Mouse (Mus musculus): ENCODE results near the gene Gm29666. TPM values are rescaled to one million over a fixed set of nuclear protein-coding genes. Genes with fewer than 3 reads are reported as not detected.

The Gm29666 gene
- total and polyA plus RNA-seq, 3 experiments, result 0.36 to 0.42 TPM; not detected in 1

DNA sequence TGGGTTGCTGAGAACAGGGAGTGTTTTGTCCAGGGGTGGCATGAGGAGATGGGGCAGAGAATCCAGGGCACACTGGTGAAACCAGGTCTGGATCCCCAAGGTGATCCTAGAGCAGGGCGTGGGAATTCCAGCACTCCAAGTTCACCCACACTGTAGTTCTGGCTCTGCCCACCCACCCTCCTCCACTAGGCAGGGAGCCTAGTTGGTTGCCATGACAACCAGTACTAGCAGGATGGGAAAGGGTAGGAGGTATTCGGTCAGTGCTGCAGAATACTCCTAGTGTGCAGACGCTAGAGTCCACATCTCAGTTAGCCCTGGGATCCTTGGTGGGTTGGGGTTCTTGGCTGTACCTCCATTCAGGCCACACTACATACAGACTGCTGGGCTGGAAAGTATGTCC lies 38.0 kb upstream of the Gm29666 start:
- Histone ChIP-seq H3K4me1 (ENCODE audit: control insufficient read depth in 1 of 2, insufficient read depth in 2 of 2, low read length in 2 of 2) (no peaks in the 10 kb centered on the region), H3K27ac (ENCODE audit: control insufficient read depth, low read depth, low read length) (no peak overlapping the region), H3K4me3 (ENCODE audit: control insufficient read depth in 1 of 2, insufficient read depth in 1 of 2, low read depth in 2 of 2, low read length in 2 of 2) (no peak overlapping the region), H3K36me3 (ENCODE audit: control insufficient read depth in 1 of 2, insufficient read depth in 2 of 2, low read length in 2 of 2) (no peaks in the 10 kb centered on the region), H3K9me3 (replicated peaks; ENCODE audit: insufficient read depth, low read length) (no peaks in the 10 kb centered on the region), H3K27me3 (ENCODE audit: control insufficient read depth in 1 of 2, insufficient read depth in 2 of 2, low read length in 2 of 2) (no peaks in the 10 kb centered on the region), H3K9ac (ENCODE audit: control insufficient read depth, low read depth, low read length, poor library complexity, severe bottlenecking) (no peak overlapping the region), H3K79me2 (ENCODE audit: control insufficient read depth, insufficient read depth, low read length, poor library complexity) (no peaks in the 10 kb centered on the region)
- TF ChIP-seq MAZ (IDR thresholded peaks at IDR 0.05; ENCODE audit: low read depth, low read length), result no peak
- TF ChIP-seq TCF12 (IDR thresholded peaks at IDR 0.05; ENCODE audit: low read depth, low read length), result no peak
- TF ChIP-seq POLR2AphosphoS5 (IDR thresholded peaks at IDR 0.05; ENCODE audit: borderline replicate concordance, low read depth, low read length), result no peak
- TF ChIP-seq JUND (IDR thresholded peaks at IDR 0.05; ENCODE audit: low read depth, low read length), result no peak
- no peak for TF ChIP-seq MYB (IDR thresholded peaks at IDR 0.05; ENCODE audit: low read depth, low read length)
- TF ChIP-seq CHD1 (IDR thresholded peaks at IDR 0.05; ENCODE audit: low read depth, low read length), result no peak
- no peak for TF ChIP-seq POLR2A (IDR thresholded peaks at IDR 0.05; ENCODE audit: control insufficient read depth in 1 of 2, insufficient read depth in 1 of 2, low read depth in 1 of 2, low read length in 2 of 2, poor library complexity in 1 of 2)
- no peak for TF ChIP-seq UBTF (IDR thresholded peaks at IDR 0.05; ENCODE audit: borderline replicate concordance, insufficient read depth, low read depth, low read length)
- no peak for DNase-seq (ENCODE audit: low read depth, low spot score)

DNA sequence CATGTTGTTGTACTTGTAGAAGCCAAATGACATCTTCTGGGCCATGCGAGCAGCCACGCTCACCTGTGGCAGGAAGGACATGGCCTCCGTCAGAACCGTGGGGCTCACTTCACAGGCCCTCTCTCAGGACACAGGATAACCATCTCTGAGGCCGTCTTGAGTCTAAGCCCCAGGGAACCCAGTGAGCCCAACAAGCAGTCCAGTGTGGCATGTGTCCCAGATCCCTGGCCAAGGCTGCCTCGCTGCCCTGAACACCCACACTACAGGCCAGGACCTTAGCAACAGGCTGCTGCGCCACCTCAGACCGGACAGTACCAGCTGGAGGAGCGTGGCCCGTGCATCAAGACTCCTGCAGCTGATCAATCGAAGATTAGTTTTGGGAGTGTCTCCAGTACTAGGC lies 33.4 kb upstream of the Gm29666 start:
- H3K4me3 ChIP-seq (ENCODE audit: control insufficient read depth in 1 of 2, insufficient read depth in 1 of 2, low read depth in 2 of 2, low read length in 2 of 2), result no peak overlapping the region
- H3K9me3 ChIP-seq (replicated peaks; ENCODE audit: insufficient read depth, low read length), result no peaks in the 10 kb centered on the region
- H3K36me3 ChIP-seq (ENCODE audit: control insufficient read depth in 1 of 2, insufficient read depth in 2 of 2, low read length in 2 of 2), result no peaks in the 10 kb centered on the region
- H3K27ac ChIP-seq (ENCODE audit: control insufficient read depth, low read depth, low read length), result no peak overlapping the region
- no peak for TF ChIP-seq MXI1 (IDR thresholded peaks at IDR 0.05; ENCODE audit: low read depth, low read length)
- TF ChIP-seq USF2 (IDR thresholded peaks at IDR 0.05; ENCODE audit: borderline replicate concordance in 1 of 2, insufficient read depth in 1 of 2, low read depth in 1 of 2, low read length in 2 of 2), result no peak
- no peak for TF ChIP-seq BHLHE40 (IDR thresholded peaks at IDR 0.05; ENCODE audit: borderline replicate concordance, low read depth, low read length)
- TF ChIP-seq GABPA (IDR thresholded peaks at IDR 0.05; ENCODE audit: low read depth, low read length), result no peak
- no peak for TF ChIP-seq CHD1 (IDR thresholded peaks at IDR 0.05; ENCODE audit: low read depth, low read length)
- no peak for TF ChIP-seq ETS1 (IDR thresholded peaks at IDR 0.05; ENCODE audit: low read depth, low read length)
- TF ChIP-seq TCF12 (IDR thresholded peaks at IDR 0.05; ENCODE audit: low read depth, low read length), result no peak
- TF ChIP-seq MYC (IDR thresholded peaks at IDR 0.05; ENCODE audit: low read depth, low read length), result no peak
- no peak for TF ChIP-seq E2F4 (IDR thresholded peaks at IDR 0.05; ENCODE audit: borderline replicate concordance, low read depth, low read length)
- no peak for TF ChIP-seq TBP (IDR thresholded peaks at IDR 0.05; ENCODE audit: low read depth, low read length)
- TF ChIP-seq MYB (IDR thresholded peaks at IDR 0.05; ENCODE audit: low read depth, low read length), result no peak
- TF ChIP-seq POLR2A (IDR thresholded peaks at IDR 0.05; ENCODE audit: control insufficient read depth in 1 of 2, insufficient read depth in 1 of 2, low read depth in 1 of 2, low read length in 2 of 2, poor library complexity in 1 of 2), result no peak
- no peak for TF ChIP-seq MEF2A (IDR thresholded peaks at IDR 0.05; ENCODE audit: extremely low read depth, insufficient replicate concordance, low read depth, low read length, poor library complexity, severe bottlenecking)
- TF ChIP-seq SIN3A (IDR thresholded peaks at IDR 0.05; ENCODE audit: low read length), result no peak
- no peaks in the 10 kb centered on the region for H3K4me1 ChIP-seq (ENCODE audit: control insufficient read depth in 1 of 2, insufficient read depth in 2 of 2, low read length in 2 of 2)
- DNase-seq (ENCODE audit: low read depth, low spot score), result no peak
- no peaks in the 10 kb centered on the region for H3K27me3 ChIP-seq (ENCODE audit: control insufficient read depth in 1 of 2, insufficient read depth in 2 of 2, low read length in 2 of 2)
- no peaks in the 10 kb centered on the region for H3K79me2 ChIP-seq (ENCODE audit: control insufficient read depth, insufficient read depth, low read length, poor library complexity)
- H3K9ac ChIP-seq (ENCODE audit: control insufficient read depth, low read depth, low read length, poor library complexity, severe bottlenecking), result no peak overlapping the region
